Mouse (Mus musculus): ENCODE results near the gene Atp1a3. TPM values are rescaled to one million over a fixed set of nuclear protein-coding genes. Genes with fewer than 3 reads are reported as not detected.
A peak's percentile ranks its signal among the peaks of the same experiment; 100 is the strongest.

Atp1a3 gene
- polyA plus RNA-seq, 1 experiment from 2014 or later = 1.5 TPM

GRCm38 (mm10) chr7:24955226-24955625, 50.5 kb downstream of the Atp1a3 start:
- H3K4me1 ChIP-seq (replicated peaks) = peaks cover 7% of the 10 kb centered on the region; the same call in 1 of the 2 replicates
- no peak overlapping the region for H3K4me3 ChIP-seq (replicated peaks)
- H3K9ac ChIP-seq = no peak overlapping the region
- peaks cover 73% of the 10 kb centered on the region for H3K27me3 ChIP-seq
- ATAC-seq (ENCODE audit: insufficient read depth) = no peak
- H3K9me3 ChIP-seq (replicated peaks) = no peaks in the 10 kb centered on the region
- no peak overlapping the region for H3K4me2 ChIP-seq
- no peak overlapping the region for H3K27ac ChIP-seq (replicated peaks)
- no peaks in the 10 kb centered on the region for H3K36me3 ChIP-seq (replicated peaks)
- 9% methylated on average over 32 of the region's 33 CpGs for WGBS (ENCODE audit: insufficient replicate concordance)

GRCm38 (mm10) chr7:24954450-24954849, 51.3 kb downstream of the Atp1a3 start:
- WGBS (ENCODE audit: insufficient replicate concordance) = under 1% methylated on average over 27 of the region's 30 CpGs
- H3K9ac ChIP-seq = no peak overlapping the region
- H3K4me3 ChIP-seq (replicated peaks) = peak overlapping the region; percentile 34
- peaks cover 7% of the 10 kb centered on the region; the same call in 1 of the 2 replicates for H3K4me1 ChIP-seq (replicated peaks)
- no peak overlapping the region for H3K27ac ChIP-seq (replicated peaks)
- peaks cover 80% of the 10 kb centered on the region for H3K27me3 ChIP-seq
- no peak for ATAC-seq (ENCODE audit: insufficient read depth)
- peak overlapping the region; percentile 49 for H3K4me2 ChIP-seq
- no peaks in the 10 kb centered on the region for H3K36me3 ChIP-seq (replicated peaks)
- H3K9me3 ChIP-seq (replicated peaks) = no peaks in the 10 kb centered on the region

- Histone ChIP-seq H3K4me3 (replicated peaks) (peak overlapping the region; percentile 34), H3K9ac (no peak overlapping the region), H3K27me3 (peaks cover 85% of the 10 kb centered on the region), H3K9me3 (replicated peaks) (no peaks in the 10 kb centered on the region), H3K4me1 (replicated peaks) (peaks cover 7% of the 10 kb centered on the region; the same call in 1 of the 2 replicates), H3K27ac (replicated peaks) (no peak overlapping the region), H3K4me2 (peak overlapping the region; percentile 49), H3K36me3 (replicated peaks) (no peaks in the 10 kb centered on the region)
- 1% methylated on average over 23 of the region's 24 CpGs for WGBS (ENCODE audit: insufficient replicate concordance)
- no peak for ATAC-seq (ENCODE audit: insufficient read depth)
Measured at GRCm38 (mm10) chr7:24953966-24954365, 51.8 kb downstream of the Atp1a3 start.

- H3K4me1 ChIP-seq (replicated peaks) = peaks cover 7% of the 10 kb centered on the region; the same call in 1 of the 2 replicates
- H3K27me3 ChIP-seq = peaks cover 100% of the 10 kb centered on the region
- no peak for ATAC-seq (ENCODE audit: insufficient read depth)
- no peaks in the 10 kb centered on the region for H3K9me3 ChIP-seq (replicated peaks)
- no peak overlapping the region for H3K4me2 ChIP-seq
- no peaks in the 10 kb centered on the region for H3K36me3 ChIP-seq (replicated peaks)
- no peak overlapping the region for H3K4me3 ChIP-seq (replicated peaks)
- H3K9ac ChIP-seq = no peak overlapping the region
- H3K27ac ChIP-seq (replicated peaks) = no peak overlapping the region
- WGBS (ENCODE audit: insufficient replicate concordance) = 1% methylated on average over 8 of the region's 8 CpGs
Measured at GRCm38 (mm10) chr7:24949958-24950623, 55.7 kb downstream of the Atp1a3 start.

- H3K36me3 ChIP-seq (replicated peaks) = no peaks in the 10 kb centered on the region
- H3K4me3 ChIP-seq (replicated peaks) = no peak overlapping the region
- no peak overlapping the region for H3K9ac ChIP-seq
- H3K27me3 ChIP-seq = peaks cover 100% of the 10 kb centered on the region
- ATAC-seq (ENCODE audit: insufficient read depth) = no peak
- H3K9me3 ChIP-seq (replicated peaks) = no peaks in the 10 kb centered on the region
- peaks cover 8% of the 10 kb centered on the region for H3K4me1 ChIP-seq (replicated peaks)
- no peak overlapping the region for H3K4me2 ChIP-seq
- H3K27ac ChIP-seq (replicated peaks) = no peak overlapping the region
- WGBS (ENCODE audit: insufficient replicate concordance) = 4% methylated on average over 29 of the region's 29 CpGs
Measured at GRCm38 (mm10) chr7:24948774-24949173, 57.0 kb downstream of the Atp1a3 start.

- no peak overlapping the region for H3K4me2 ChIP-seq
- H3K9ac ChIP-seq = no peak overlapping the region
- peaks cover 100% of the 10 kb centered on the region for H3K27me3 ChIP-seq
- H3K4me3 ChIP-seq (replicated peaks) = no peak overlapping the region
- no peak overlapping the region for H3K27ac ChIP-seq (replicated peaks)
- H3K4me1 ChIP-seq (replicated peaks) = peaks cover 8% of the 10 kb centered on the region
- no peaks in the 10 kb centered on the region for H3K9me3 ChIP-seq (replicated peaks)
- no peak for ATAC-seq (ENCODE audit: insufficient read depth)
- 6% methylated on average over 7 of the region's 7 CpGs for WGBS (ENCODE audit: insufficient replicate concordance)
- H3K36me3 ChIP-seq (replicated peaks) = no peaks in the 10 kb centered on the region
Measured at GRCm38 (mm10) chr7:24947316-24948048, 58.3 kb downstream of the Atp1a3 start.

- H3K36me3 ChIP-seq (replicated peaks) = no peaks in the 10 kb centered on the region
- no peak within 1 kb of the TSS for H3K9ac ChIP-seq
- peaks cover 8% of the 10 kb centered on the region for H3K4me1 ChIP-seq (replicated peaks)
- H3K4me3 ChIP-seq (replicated peaks) = peak within 1 kb of the TSS; percentile 18; the same call in 1 of the 2 replicates
- H3K27me3 ChIP-seq = peaks cover 99% of the 10 kb centered on the region
- WGBS (ENCODE audit: insufficient replicate concordance) = 1% methylated on average over 72 of the region's 72 CpGs
- no peak for ATAC-seq (ENCODE audit: insufficient read depth)
- peak within 1 kb of the TSS; percentile 39; the same call in 1 of the 2 replicates for H3K4me2 ChIP-seq
- H3K9me3 ChIP-seq (replicated peaks) = no peaks in the 10 kb centered on the region
- no peak within 1 kb of the TSS for H3K27ac ChIP-seq (replicated peaks)
Measured at GRCm38 (mm10) chr7:24944257-24944950, 61.4 kb downstream of the Atp1a3 start, which contains the start of gene Gm4881. Gene Gm4881 (minus strand): TSS chr7:24944494.

GRCm38 (mm10) chr7:24943641-24944040, 62.1 kb downstream of the Atp1a3 start:
- Histone ChIP-seq H3K27me3 (peaks cover 99% of the 10 kb centered on the region), H3K9me3 (replicated peaks) (no peaks in the 10 kb centered on the region), H3K27ac (replicated peaks) (no peak overlapping the region), H3K4me3 (replicated peaks) (no peak overlapping the region), H3K4me1 (replicated peaks) (peaks cover 8% of the 10 kb centered on the region), H3K9ac (no peak overlapping the region), H3K4me2 (no peak overlapping the region), H3K36me3 (replicated peaks) (no peaks in the 10 kb centered on the region)
- 5% methylated on average over 6 of the region's 6 CpGs for WGBS (ENCODE audit: insufficient replicate concordance)
- ATAC-seq (ENCODE audit: insufficient read depth) = no peak

GRCm38 (mm10) chr7:24931651-24932050, 74.1 kb downstream of the Atp1a3 start:
- ATAC-seq (ENCODE audit: insufficient read depth) = no peak
- no peaks in the 10 kb centered on the region for H3K9me3 ChIP-seq (replicated peaks)
- 0 out of 2 replicates have a peak, but pooled peaks cover 5% of the 10 kb centered on the region for H3K36me3 ChIP-seq (replicated peaks)
- H3K4me2 ChIP-seq = no peak overlapping the region
- H3K27ac ChIP-seq (replicated peaks) = no peak overlapping the region
- H3K4me1 ChIP-seq (replicated peaks) = no peaks in the 10 kb centered on the region
- H3K9ac ChIP-seq = no peak overlapping the region
- H3K27me3 ChIP-seq = peaks cover 84% of the 10 kb centered on the region
- H3K4me3 ChIP-seq (replicated peaks) = no peak overlapping the region
- 2% methylated on average over 15 of the region's 15 CpGs for WGBS (ENCODE audit: insufficient replicate concordance)

GRCm38 (mm10) chr7:24930475-24930874, 75.3 kb downstream of the Atp1a3 start:
- WGBS (ENCODE audit: insufficient replicate concordance) = 49% methylated on average over 6 of the region's 6 CpGs

More at GRCm38 (mm10) chr7:24930475-24930874, 75.3 kb downstream of the Atp1a3 start:
- ATAC-seq (ENCODE audit: insufficient read depth) = no peak
- Histone ChIP-seq H3K36me3 (replicated peaks) (peaks cover 16% of the 10 kb centered on the region), H3K9ac (no peak overlapping the region), H3K9me3 (replicated peaks) (no peaks in the 10 kb centered on the region), H3K27me3 (peaks cover 73% of the 10 kb centered on the region), H3K27ac (replicated peaks) (no peak overlapping the region), H3K4me1 (replicated peaks) (no peaks in the 10 kb centered on the region), H3K4me2 (no peak overlapping the region), H3K4me3 (replicated peaks) (no peak overlapping the region)

Measured in liver, embryonic 15.5 days (tissue).